Mouse (Mus musculus): ENCODE measurements around the gene Urb1. TPM values are rescaled to one million over a fixed set of nuclear protein-coding genes. Genes with fewer than 3 reads are reported as not detected.

The Urb1 gene
- total RNA-seq (2014; rRNA removed) (12.7 and 19.0 TPM in 2 replicates), polyA plus RNA-seq (2015; fragmentation: Nextera tagmentation; extraction: Ambion mirVana) (4.6 and 5.4 TPM in 2 replicates)

- 0 out of 2 replicates have a peak, but pooled peaks cover 5% of the 10 kb centered on the region for H3K36me3 ChIP-seq (ENCODE audit: insufficient read depth)
- no peaks in the 10 kb centered on the region for H3K27me3 ChIP-seq (ENCODE audit: insufficient read depth, low read length)
- H3K4me1 ChIP-seq (ENCODE audit: insufficient read depth), result peaks cover 5% of the 10 kb centered on the region; the same call in 1 of the 2 replicates
- 1% methylated on average over 46 of the region's 47 CpGs for whole genome bisulfite sequencing
- peak within 1 kb of the TSS; percentile 76 for H3K27ac ChIP-seq (ENCODE audit: low read depth, low read length)
- peak within 1 kb of the TSS; percentile 78 for H3K4me2 ChIP-seq (ENCODE audit: low read depth)
- ATAC-seq, result peak; percentile 97
- no peak for TF ChIP-seq CTCF (IDR thresholded peaks at IDR 0.05; ENCODE audit: low read depth)
- H3K4me3 ChIP-seq (ENCODE audit: low read depth, low read length), result peak within 1 kb of the TSS; percentile 57
- peak within 1 kb of the TSS; percentile 59 for H3K9ac ChIP-seq
- peak; percentile 95 for DNase-seq
- no peaks in the 10 kb centered on the region for H3K9me3 ChIP-seq (ENCODE audit: low read length)
Measured at GRCm38 (mm10) chr16:90809975-90810715, at the start of gene Urb1. TSS of gene Urb1 (minus strand) at chr16:90810413.

GRCm38 (mm10) chr16:90858206-90858605, 48.0 kb upstream of the Urb1 start:
- no peak overlapping the region for H3K4me3 ChIP-seq (ENCODE audit: low read depth, low read length)
- H3K4me1 ChIP-seq (ENCODE audit: insufficient read depth), result no peaks in the 10 kb centered on the region
- ATAC-seq (no peak), DNase-seq (no peak)
- WGBS, result 87% methylated on average over 4 of the region's 4 CpGs
- H3K9ac ChIP-seq, result no peak overlapping the region
- H3K36me3 ChIP-seq (ENCODE audit: insufficient read depth), result no peaks in the 10 kb centered on the region
- no peaks in the 10 kb centered on the region for H3K9me3 ChIP-seq (ENCODE audit: low read length)
- no peak overlapping the region for H3K4me2 ChIP-seq (ENCODE audit: low read depth)
- no peak for TF ChIP-seq CTCF (IDR thresholded peaks at IDR 0.05; ENCODE audit: low read depth)
- no peak overlapping the region for H3K27ac ChIP-seq (ENCODE audit: low read depth, low read length)
- no peaks in the 10 kb centered on the region for H3K27me3 ChIP-seq (ENCODE audit: insufficient read depth, low read length)

- Histone ChIP-seq H3K27me3 (ENCODE audit: insufficient read depth, low read length) (no peaks in the 10 kb centered on the region), H3K4me3 (ENCODE audit: low read depth, low read length) (no peak overlapping the region), H3K9ac (no peak overlapping the region), H3K9me3 (ENCODE audit: low read length) (no peaks in the 10 kb centered on the region), H3K4me1 (ENCODE audit: insufficient read depth) (no peaks in the 10 kb centered on the region), H3K36me3 (ENCODE audit: insufficient read depth) (no peaks in the 10 kb centered on the region), H3K27ac (ENCODE audit: low read depth, low read length) (no peak overlapping the region), H3K4me2 (ENCODE audit: low read depth) (no peak overlapping the region)
- DNase-seq, result no peak
- ATAC-seq, result no peak
- no peak for TF ChIP-seq CTCF (IDR thresholded peaks at IDR 0.05; ENCODE audit: low read depth)
- whole genome bisulfite sequencing, result 92% methylated on average over 6 of the region's 6 CpGs
Measured at GRCm38 (mm10) chr16:90856552-90857200, 46.5 kb upstream of the Urb1 start.

- Histone ChIP-seq H3K27me3 (ENCODE audit: insufficient read depth, low read length) (no peaks in the 10 kb centered on the region), H3K27ac (ENCODE audit: low read depth, low read length) (no peak overlapping the region), H3K9me3 (ENCODE audit: low read length) (no peaks in the 10 kb centered on the region), H3K9ac (no peak overlapping the region), H3K36me3 (ENCODE audit: insufficient read depth) (no peaks in the 10 kb centered on the region), H3K4me2 (ENCODE audit: low read depth) (no peak overlapping the region), H3K4me1 (ENCODE audit: insufficient read depth) (0 out of 2 replicates have a peak, but pooled peaks cover 5% of the 10 kb centered on the region), H3K4me3 (ENCODE audit: low read depth, low read length) (no peak overlapping the region)
- DNase-seq, result no peak
- TF ChIP-seq CTCF (IDR thresholded peaks at IDR 0.05; ENCODE audit: low read depth), result no peak
- ATAC-seq, result no peak
- WGBS, result 46% methylated on average over 11 of the region's 11 CpGs
Measured at GRCm38 (mm10) chr16:90851621-90852334, 41.6 kb upstream of the Urb1 start.

GRCm38 (mm10) chr16:90850881-90851280, 40.7 kb upstream of the Urb1 start:
- WGBS, result 26% methylated on average over 7 of the region's 7 CpGs
- peak; percentile 51 for ATAC-seq
- Histone ChIP-seq H3K27ac (ENCODE audit: low read depth, low read length) (no peak overlapping the region), H3K4me3 (ENCODE audit: low read depth, low read length) (no peak overlapping the region), H3K27me3 (ENCODE audit: insufficient read depth, low read length) (no peaks in the 10 kb centered on the region), H3K9ac (no peak overlapping the region), H3K36me3 (ENCODE audit: insufficient read depth) (no peaks in the 10 kb centered on the region), H3K9me3 (ENCODE audit: low read length) (no peaks in the 10 kb centered on the region), H3K4me1 (ENCODE audit: insufficient read depth) (peaks cover 12% of the 10 kb centered on the region; the same call in 1 of the 2 replicates), H3K4me2 (ENCODE audit: low read depth) (no peak overlapping the region)
- no peak for DNase-seq
- TF ChIP-seq CTCF (IDR thresholded peaks at IDR 0.05; ENCODE audit: low read depth), result no peak

GRCm38 (mm10) chr16:90849262-90849661, 39.0 kb upstream of the Urb1 start:
- Histone ChIP-seq H3K36me3 (ENCODE audit: insufficient read depth) (no peaks in the 10 kb centered on the region), H3K4me1 (ENCODE audit: insufficient read depth) (peaks cover 16% of the 10 kb centered on the region; the same call in 1 of the 2 replicates), H3K27ac (ENCODE audit: low read depth, low read length) (no peak overlapping the region), H3K4me3 (ENCODE audit: low read depth, low read length) (no peak overlapping the region), H3K9ac (no peak overlapping the region), H3K9me3 (ENCODE audit: low read length) (no peaks in the 10 kb centered on the region), H3K27me3 (ENCODE audit: insufficient read depth, low read length) (no peaks in the 10 kb centered on the region), H3K4me2 (ENCODE audit: low read depth) (no peak overlapping the region)
- no peak for TF ChIP-seq CTCF (IDR thresholded peaks at IDR 0.05; ENCODE audit: low read depth)
- DNase-seq (no peak), ATAC-seq (no peak)
- WGBS, result 45% methylated on average over 12 of the region's 12 CpGs
